Mouse (Mus musculus): ENCODE measurements around the gene Cdip1.

GRCm38 (mm10) chr16:4754045-4754444, 36.0 kb downstream of the Cdip1 start:
- TF ChIP-seq EP300 (IDR thresholded peaks at IDR 0.05; ENCODE audit: insufficient read depth, low read depth, low read length) (no peak), CTCF (IDR thresholded peaks at IDR 0.05) (no peak), POLR2A (IDR thresholded peaks at IDR 0.05; ENCODE audit: insufficient read depth, low read depth, low read length) (no peak)
